Mouse (Mus musculus) bone marrow, adult 2 months (tissue): ENCODE data around the gene Ifrd2.

ENCODE experiments used
- CTCF ChIP-seq: fragments of 200-500 bp; IDR thresholded peaks from 2 replicates; pipeline ENCODE4 v1.5.1; 2011; ENCODE audit warnings: low read length, control low read depth; ENCODE audit not compliant: control insufficient read depth, insufficient read depth
- POLR2A ChIP-seq: fragments of 200-500 bp; IDR thresholded peaks from 2 replicates; pipeline ENCODE4 v1.6.1; 2011; ENCODE audit warnings: low read depth, mild to moderate bottlenecking, control low read depth, low read length, borderline replicate concordance; ENCODE audit not compliant: control insufficient read depth

DNA sequence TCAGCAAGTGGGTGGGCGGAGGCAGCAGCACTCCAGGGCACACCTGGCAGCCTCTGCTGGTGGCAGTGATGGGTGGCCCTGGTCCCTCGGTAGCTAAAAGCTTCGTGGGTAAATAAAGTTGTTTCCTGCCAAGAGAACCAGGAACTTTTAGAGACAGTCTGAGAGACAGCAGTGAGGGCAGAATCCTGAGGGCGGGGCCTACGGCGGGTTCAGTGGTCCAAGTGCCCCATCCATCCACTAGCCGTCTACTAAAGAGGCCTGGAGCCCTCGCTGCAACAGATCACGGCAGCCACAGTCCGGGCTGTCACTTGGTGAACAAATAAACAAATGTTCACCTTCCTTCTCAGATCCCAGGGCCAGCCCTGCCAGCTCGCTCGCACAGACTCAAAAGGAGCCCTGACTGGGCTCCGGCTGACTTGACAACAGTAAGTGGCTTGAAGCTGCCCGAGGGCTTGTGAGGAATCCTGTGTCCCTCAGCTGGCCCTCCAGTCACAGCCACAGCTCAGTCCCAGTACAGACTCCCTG lies 42.5 kb downstream of the Ifrd2 start:
- TF ChIP-seq CTCF (no peak), POLR2A (no peak)
